Mouse (Mus musculus): Measurements from ENCODE around the gene Gm49325. TPM values are rescaled to one million over a fixed set of nuclear protein-coding genes. Genes with fewer than 3 reads are reported as not detected.

Gm49325 gene
- polyA plus RNA-seq, 1 experiment from 2014 or later, result 2.5 TPM

GRCm38 (mm10) chr10:77591546-77591945, 14.5 kb upstream of the Gm49325 start:
- Histone ChIP-seq H3K36me3 (peaks cover 86% of the 10 kb centered on the region), H3K27ac (no peak overlapping the region), H3K9me3 (no peaks in the 10 kb centered on the region), H3K4me3 (replicated peaks) (no peak overlapping the region), H3K4me2 (replicated peaks) (no peak overlapping the region), H3K27me3 (no peaks in the 10 kb centered on the region), H3K4me1 (replicated peaks) (peaks cover 17% of the 10 kb centered on the region), H3K9ac (replicated peaks) (no peak overlapping the region)
- 84% methylated on average over 6 of the region's 6 CpGs for WGBS
- ATAC-seq, result no peak

GRCm38 (mm10) chr10:77596060-77596459, 9.9 kb upstream of the Gm49325 start:
- Histone ChIP-seq H3K4me2 (replicated peaks) (no peak overlapping the region), H3K4me3 (replicated peaks) (no peak overlapping the region), H3K27me3 (no peaks in the 10 kb centered on the region), H3K27ac (no peak overlapping the region), H3K9ac (replicated peaks) (no peak overlapping the region), H3K4me1 (replicated peaks) (no peaks in the 10 kb centered on the region; the same call in 1 of the 2 replicates), H3K9me3 (no peaks in the 10 kb centered on the region), H3K36me3 (peaks cover 78% of the 10 kb centered on the region)
- no peak for ATAC-seq
- 98% methylated on average over 2 of the region's 2 CpGs for WGBS

- 63% methylated on average over 4 of the region's 4 CpGs for WGBS
- no peak overlapping the region for H3K9ac ChIP-seq (replicated peaks)
- no peak overlapping the region for H3K4me3 ChIP-seq (replicated peaks)
- H3K27ac ChIP-seq, result no peak overlapping the region
- no peak overlapping the region for H3K4me2 ChIP-seq (replicated peaks)
- peaks cover 14% of the 10 kb centered on the region for H3K4me1 ChIP-seq (replicated peaks)
- H3K27me3 ChIP-seq, result no peaks in the 10 kb centered on the region
- peaks cover 14% of the 10 kb centered on the region for H3K36me3 ChIP-seq
- no peaks in the 10 kb centered on the region for H3K9me3 ChIP-seq
- ATAC-seq, result no peak
Measured at GRCm38 (mm10) chr10:77603021-77603420, 3.0 kb upstream of the Gm49325 start.

GRCm38 (mm10) chr10:77604111-77604510, 1.9 kb upstream of the Gm49325 start:
- WGBS, result 95% methylated on average over 6 of the region's 6 CpGs
- Histone ChIP-seq H3K9ac (replicated peaks) (no peak overlapping the region), H3K4me3 (replicated peaks) (no peak overlapping the region), H3K9me3 (no peaks in the 10 kb centered on the region), H3K36me3 (peaks cover 3% of the 10 kb centered on the region), H3K27me3 (no peaks in the 10 kb centered on the region), H3K4me2 (replicated peaks) (no peak overlapping the region), H3K4me1 (replicated peaks) (peaks cover 22% of the 10 kb centered on the region), H3K27ac (no peak overlapping the region)
- ATAC-seq, result no peak

- no peaks in the 10 kb centered on the region for H3K9me3 ChIP-seq
- no peak for ATAC-seq
- no peak overlapping the region for H3K4me2 ChIP-seq (replicated peaks)
- no peaks in the 10 kb centered on the region for H3K27me3 ChIP-seq
- WGBS, result 93% methylated on average over 5 of the region's 5 CpGs
- H3K27ac ChIP-seq, result 0 out of 2 replicates have a peak overlapping the region, but pooled peaks have one; percentile 92
- peaks cover 22% of the 10 kb centered on the region for H3K4me1 ChIP-seq (replicated peaks)
- H3K9ac ChIP-seq (replicated peaks), result no peak overlapping the region
- H3K36me3 ChIP-seq, result peaks cover 5% of the 10 kb centered on the region
- H3K4me3 ChIP-seq (replicated peaks), result no peak overlapping the region
Measured at GRCm38 (mm10) chr10:77604958-77605357, 1.0 kb upstream of the Gm49325 start.

GRCm38 (mm10) chr10:77605368-77605767, 629 bp upstream of the Gm49325 start:
- Histone ChIP-seq H3K4me3 (replicated peaks) (peak overlapping the region; percentile 76), H3K9me3 (no peaks in the 10 kb centered on the region), H3K27me3 (no peaks in the 10 kb centered on the region), H3K27ac (peak overlapping the region; percentile 92), H3K9ac (replicated peaks) (peak overlapping the region; percentile 85; the same call in 1 of the 2 replicates), H3K4me1 (replicated peaks) (peaks cover 22% of the 10 kb centered on the region), H3K4me2 (replicated peaks) (peak overlapping the region; percentile 79), H3K36me3 (peaks cover 9% of the 10 kb centered on the region)
- WGBS, result 32% methylated on average over 1 of the region's 1 CpGs
- ATAC-seq, result peak; percentile 21; the same call in 1 of the 2 replicates

GRCm38 (mm10) chr10:77606855-77607254, 858 bp downstream of the Gm49325 start:
- Histone ChIP-seq H3K9ac (replicated peaks) (peak overlapping the region; percentile 85), H3K4me2 (replicated peaks) (peak overlapping the region; percentile 79), H3K27ac (peak overlapping the region; percentile 92), H3K4me1 (replicated peaks) (peaks cover 25% of the 10 kb centered on the region), H3K27me3 (no peaks in the 10 kb centered on the region), H3K4me3 (replicated peaks) (peak overlapping the region; percentile 76), H3K9me3 (no peaks in the 10 kb centered on the region), H3K36me3 (peaks cover 24% of the 10 kb centered on the region)
- peak; percentile 62 for ATAC-seq
- WGBS, result 51% methylated on average over 7 of the region's 7 CpGs

- H3K27me3 ChIP-seq, result no peaks in the 10 kb centered on the region
- H3K27ac ChIP-seq, result no peak overlapping the region
- H3K9me3 ChIP-seq, result no peaks in the 10 kb centered on the region
- peaks cover 29% of the 10 kb centered on the region for H3K36me3 ChIP-seq
- H3K9ac ChIP-seq (replicated peaks), result peak overlapping the region; percentile 85; the same call in 1 of the 2 replicates
- H3K4me3 ChIP-seq (replicated peaks), result peak overlapping the region; percentile 76
- peak overlapping the region; percentile 79 for H3K4me2 ChIP-seq (replicated peaks)
- ATAC-seq, result no peak
- WGBS, result 77% methylated on average over 5 of the region's 5 CpGs
- H3K4me1 ChIP-seq (replicated peaks), result peaks cover 25% of the 10 kb centered on the region
Measured at GRCm38 (mm10) chr10:77607441-77607840, 1.4 kb downstream of the Gm49325 start.

- Histone ChIP-seq H3K9me3 (no peaks in the 10 kb centered on the region), H3K4me3 (replicated peaks) (no peak overlapping the region), H3K27me3 (no peaks in the 10 kb centered on the region), H3K4me1 (replicated peaks) (peaks cover 25% of the 10 kb centered on the region), H3K27ac (no peak overlapping the region), H3K4me2 (replicated peaks) (no peak overlapping the region), H3K36me3 (peaks cover 41% of the 10 kb centered on the region), H3K9ac (replicated peaks) (no peak overlapping the region)
- ATAC-seq, result no peak
- 78% methylated on average over 8 of the region's 8 CpGs for WGBS
Measured at GRCm38 (mm10) chr10:77608589-77608988, 2.6 kb downstream of the Gm49325 start.

- H3K4me1 ChIP-seq (replicated peaks), result peaks cover 25% of the 10 kb centered on the region
- peak overlapping the region; percentile 33; the same call in 1 of the 2 replicates for H3K9ac ChIP-seq (replicated peaks)
- no peak overlapping the region for H3K27ac ChIP-seq
- H3K27me3 ChIP-seq, result no peaks in the 10 kb centered on the region
- ATAC-seq, result no peak
- WGBS, result 94% methylated on average over 8 of the region's 8 CpGs
- H3K4me3 ChIP-seq (replicated peaks), result no peak overlapping the region
- H3K9me3 ChIP-seq, result no peaks in the 10 kb centered on the region
- H3K4me2 ChIP-seq (replicated peaks), result no peak overlapping the region
- peaks cover 58% of the 10 kb centered on the region for H3K36me3 ChIP-seq
Measured at GRCm38 (mm10) chr10:77610221-77610961, 4.4 kb downstream of the Gm49325 start.

GRCm38 (mm10) chr10:77613409-77613808, 7.4 kb downstream of the Gm49325 start:
- Histone ChIP-seq H3K36me3 (peaks cover 88% of the 10 kb centered on the region), H3K9me3 (no peaks in the 10 kb centered on the region), H3K4me3 (replicated peaks) (no peak overlapping the region), H3K4me1 (replicated peaks) (peaks cover 7% of the 10 kb centered on the region), H3K27me3 (no peaks in the 10 kb centered on the region), H3K27ac (no peak overlapping the region), H3K4me2 (replicated peaks) (no peak overlapping the region), H3K9ac (replicated peaks) (no peak overlapping the region)
- 96% methylated on average over 3 of the region's 3 CpGs for WGBS
- no peak for ATAC-seq

GRCm38 (mm10) chr10:77615647-77616046, 9.7 kb downstream of the Gm49325 start:
- H3K9me3 ChIP-seq, result no peaks in the 10 kb centered on the region
- no peak overlapping the region for H3K9ac ChIP-seq (replicated peaks)
- no peak overlapping the region for H3K4me2 ChIP-seq (replicated peaks)
- H3K4me3 ChIP-seq (replicated peaks), result no peak overlapping the region
- H3K36me3 ChIP-seq, result peaks cover 77% of the 10 kb centered on the region
- H3K27me3 ChIP-seq, result no peaks in the 10 kb centered on the region
- ATAC-seq, result no peak
- H3K27ac ChIP-seq, result no peak overlapping the region
- 91% methylated on average over 8 of the region's 8 CpGs for WGBS
- 0 out of 2 replicates have a peak, but pooled peaks cover 3% of the 10 kb centered on the region for H3K4me1 ChIP-seq (replicated peaks)

Measured in midbrain, embryonic 13.5 days (tissue).